Mouse (Mus musculus) T-cell, adult 2 months (primary cell): ENCODE measurements around the gene Utp11.
A peak's percentile ranks its signal among the peaks of the same experiment; 100 is the strongest.

Experiments
- DNase-seq: peaks from one replicate; pipeline ENCODE4 v3.0.0; 2022; ENCODE audit warnings: low spot score

Utp11 gene

DNA sequence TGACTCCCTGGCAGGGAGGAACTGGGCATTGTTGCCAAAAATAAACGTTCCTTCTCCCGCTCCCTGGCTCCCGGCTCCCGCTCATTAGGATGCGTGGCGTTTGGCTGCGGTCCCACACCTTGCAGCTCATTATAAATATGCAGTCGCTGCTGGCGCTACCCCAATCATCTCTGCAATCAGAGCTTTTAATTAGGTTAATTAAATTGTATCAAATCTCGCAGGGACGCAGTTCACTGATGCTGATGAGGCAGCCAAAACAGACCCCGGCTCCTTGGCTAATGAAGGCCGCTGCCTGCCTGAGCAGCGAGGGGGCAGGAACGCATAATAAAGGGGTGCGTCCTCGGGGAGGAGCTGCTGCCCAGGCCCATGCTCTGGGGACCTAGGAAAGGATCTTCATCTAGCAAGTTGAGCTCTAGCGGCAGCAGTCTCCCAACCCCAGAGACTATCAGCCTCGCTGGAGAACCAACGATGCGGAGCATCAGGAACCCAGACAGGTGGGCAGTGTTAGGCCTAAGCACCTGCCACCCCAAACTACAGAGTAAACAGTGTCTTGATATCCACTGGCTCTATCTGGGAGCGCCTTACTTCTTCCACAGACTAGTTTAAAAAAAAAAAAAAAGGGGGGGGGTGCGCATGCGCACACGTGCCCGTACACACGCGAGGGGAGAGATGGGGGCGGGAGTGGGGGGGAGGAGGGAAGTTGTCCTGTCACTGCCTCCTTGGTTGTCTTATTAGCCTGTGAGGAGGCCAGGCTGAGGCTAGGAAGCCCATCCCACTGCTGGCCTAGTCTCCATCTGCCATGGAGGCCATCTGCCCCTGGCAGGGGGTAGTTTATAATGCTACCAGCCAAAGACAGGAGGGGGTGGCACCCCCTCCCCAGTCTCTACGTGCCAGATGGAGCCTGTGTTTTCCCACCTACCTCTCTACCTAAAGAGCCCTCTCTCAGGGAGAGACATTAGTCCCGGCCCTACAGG lies 20.8 kb downstream of the Utp11 start:
- DNase-seq = no peak

- DNase-seq = no peak
These were observed 21.8 kb downstream of the Utp11 start for GRCm38 (mm10) chr4:124671583-124671982.

DNA sequence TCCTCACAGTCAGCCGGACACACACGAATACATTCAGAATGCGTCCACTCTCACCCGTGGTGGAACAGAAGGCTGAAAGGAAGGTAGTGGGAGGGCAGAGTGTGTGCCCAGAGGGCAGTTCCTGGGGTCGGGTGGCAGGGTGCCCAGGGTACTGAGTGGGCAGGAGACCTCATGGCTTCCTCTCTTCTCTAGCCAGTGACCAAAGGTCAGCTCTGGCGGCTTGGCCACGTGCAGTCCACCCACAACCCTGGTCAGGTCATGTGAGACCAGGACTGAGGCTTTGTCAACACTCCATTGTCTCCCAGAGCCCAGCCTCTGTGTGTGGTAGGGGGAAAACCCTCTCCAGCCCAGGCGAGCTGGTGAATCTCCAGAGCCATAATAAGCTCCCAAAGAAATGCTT lies 23.2 kb downstream of the Utp11 start:
- no peak for DNase-seq

DNA sequence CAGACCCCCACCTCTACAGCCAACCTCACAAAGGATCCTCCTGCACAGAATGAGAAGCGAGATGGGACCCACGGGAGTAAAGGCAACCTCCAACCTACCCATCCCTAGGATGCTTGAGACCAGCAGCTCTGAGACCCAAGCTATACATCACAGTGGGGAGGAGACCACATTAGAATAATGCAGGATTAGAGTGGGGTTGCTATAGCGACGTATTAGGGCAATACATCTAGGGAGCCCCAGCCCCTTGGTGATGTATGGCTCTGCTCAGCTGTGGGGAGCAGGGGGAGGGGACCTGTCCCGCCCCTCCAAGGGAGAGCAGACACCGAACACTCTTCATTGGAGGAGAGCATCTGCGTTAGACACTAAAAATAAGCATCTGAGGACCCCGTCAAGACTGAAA lies 25.3 kb downstream of the Utp11 start:
- DNase-seq = no peak

DNA sequence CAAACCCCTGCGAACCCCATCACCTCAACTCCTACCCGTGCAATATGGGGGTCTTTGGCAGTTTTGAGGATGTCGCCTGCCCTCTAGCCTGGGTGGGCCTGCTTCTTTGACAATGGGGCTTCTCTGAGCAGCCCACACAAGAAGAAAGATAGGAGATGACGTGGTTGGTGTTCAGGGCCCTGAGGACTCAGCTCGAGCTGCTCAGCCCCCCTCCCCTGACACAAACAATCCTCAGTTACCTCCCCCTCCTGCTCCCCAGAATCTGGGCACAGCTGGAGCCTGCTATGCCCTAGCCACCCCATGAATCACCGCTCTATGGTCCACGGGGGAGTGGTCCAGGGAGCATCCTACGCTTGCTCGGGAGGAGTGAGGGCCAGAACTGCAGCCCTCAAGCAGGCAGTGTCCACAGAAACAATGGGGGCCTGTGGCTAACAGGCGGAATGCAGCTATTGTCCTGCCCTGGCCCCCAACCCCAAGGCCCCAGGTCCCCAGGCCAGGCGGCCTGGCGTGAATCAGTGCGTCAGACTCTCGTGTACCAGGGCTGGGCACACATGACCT lies 25.8 kb downstream of the Utp11 start:
- DNase-seq = no peak

- DNase-seq = no peak
These were observed 28.8 kb downstream of the Utp11 start for GRCm38 (mm10) chr4:124664604-124665003.

GRCm38 (mm10) chr4:124664185-124664584 lies 29.2 kb downstream of the Utp11 start:
- no peak for DNase-seq

GRCm38 (mm10) chr4:124663034-124663433 lies 30.4 kb downstream of the Utp11 start:
- DNase-seq = no peak

DNA sequence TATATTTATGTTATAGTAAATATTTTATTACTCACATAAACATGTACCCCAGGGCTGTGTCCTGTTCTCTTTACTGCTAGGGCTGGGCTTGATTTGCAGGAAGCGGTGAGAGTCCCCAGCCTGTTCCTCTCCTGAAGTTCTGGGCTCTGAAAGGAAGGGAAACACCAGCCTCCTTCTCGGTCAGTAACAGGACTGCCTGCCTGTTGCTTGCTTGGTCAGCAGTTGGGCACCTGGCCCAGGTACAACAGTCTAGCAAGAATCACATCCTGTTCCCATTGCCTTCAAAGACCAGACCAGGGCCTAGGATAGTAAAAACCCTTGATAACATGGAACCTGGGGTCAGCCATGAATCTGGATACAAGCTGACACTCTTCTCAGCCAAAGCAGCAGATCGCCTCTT lies 32.8 kb downstream of the Utp11 start:
- DNase-seq = no peak

DNA sequence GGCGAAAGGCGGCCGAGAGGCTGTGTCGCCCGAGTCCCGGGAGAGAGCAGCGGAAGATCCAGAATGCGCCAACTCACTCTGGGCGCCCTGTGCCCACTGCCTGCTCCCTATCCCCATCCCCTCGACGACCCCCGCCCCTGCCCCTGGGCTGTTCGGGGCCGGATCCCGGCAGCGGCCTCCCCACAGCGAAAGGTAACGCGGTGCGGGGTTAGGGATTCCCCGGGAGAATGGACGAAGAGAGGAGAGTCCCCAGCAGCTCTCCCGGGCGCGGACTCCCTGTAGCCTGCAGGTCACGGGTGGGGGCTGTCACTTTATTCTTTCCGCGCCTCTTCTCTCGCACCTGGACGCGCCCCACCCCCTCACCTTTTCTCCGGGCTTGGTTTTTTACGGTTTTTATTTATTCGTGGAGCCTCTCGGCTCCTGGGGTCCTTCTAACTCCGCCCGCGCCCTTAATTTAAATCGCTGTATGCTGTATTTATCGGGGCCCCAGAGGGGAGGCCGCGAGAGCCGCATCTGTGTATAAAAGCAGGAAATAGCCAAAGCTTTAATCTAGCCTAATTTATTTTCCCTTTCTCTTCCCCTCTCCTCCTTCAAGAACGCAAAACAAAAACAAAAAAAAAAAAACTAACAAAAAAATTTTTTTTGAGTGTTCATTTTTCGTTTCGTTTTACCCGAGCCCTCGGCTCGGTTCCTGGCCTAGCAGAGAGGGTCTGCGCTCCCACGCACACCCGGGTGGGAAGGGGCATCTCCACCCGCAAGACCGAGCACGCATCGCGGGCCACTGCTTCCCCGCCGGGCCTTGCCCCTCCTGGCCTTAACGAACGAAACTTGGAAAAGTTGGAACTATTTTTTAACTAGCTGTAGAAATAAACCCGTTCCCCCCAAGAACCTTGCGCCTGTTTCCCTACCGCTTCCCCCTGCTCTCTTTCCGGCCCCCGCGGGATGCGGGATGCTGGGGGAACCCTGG lies 33.9 kb downstream of the Utp11 start:
- DNase-seq = no peak

- DNase-seq = no peak
These were observed 35.0 kb downstream of the Utp11 start for GRCm38 (mm10) chr4:124658412-124658851.

DNA sequence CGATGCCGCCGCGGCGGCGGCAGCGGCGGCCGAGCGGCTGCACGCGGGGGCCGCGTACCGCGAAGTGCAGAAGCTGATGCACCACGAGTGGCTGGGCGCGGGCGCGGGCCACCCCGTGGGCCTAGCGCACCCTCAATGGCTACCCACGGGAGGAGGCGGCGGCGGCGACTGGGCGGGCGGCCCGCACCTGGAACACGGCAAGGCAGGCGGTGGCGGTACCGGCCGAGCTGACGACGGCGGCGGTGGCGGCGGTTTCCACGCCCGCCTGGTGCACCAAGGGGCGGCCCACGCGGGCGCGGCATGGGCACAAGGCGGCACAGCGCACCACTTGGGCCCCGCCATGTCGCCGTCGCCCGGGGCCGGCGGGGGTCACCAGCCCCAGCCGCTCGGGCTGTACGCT lies 35.6 kb downstream of the Utp11 start:
- no peak for DNase-seq

- DNase-seq = peak; percentile 25
These were observed 36.3 kb downstream of the Utp11 start for GRCm38 (mm10) chr4:124656854-124657650.

- no peak for DNase-seq
These were observed 36.9 kb downstream of the Utp11 start, which contains the start of gene Pou3f1 for GRCm38 (mm10) chr4:124656518-124656853. Gene Pou3f1, plus strand, starts transcription at chr4:124656807.

- DNase-seq = no peak
These were observed 40.5 kb downstream of the Utp11 start for GRCm38 (mm10) chr4:124652886-124653285.

- no peak for DNase-seq
These were observed 45.5 kb downstream of the Utp11 start for GRCm38 (mm10) chr4:124647909-124648308.

- no peak for DNase-seq
These were observed 46.8 kb downstream of the Utp11 start for GRCm38 (mm10) chr4:124646591-124646990.

DNA sequence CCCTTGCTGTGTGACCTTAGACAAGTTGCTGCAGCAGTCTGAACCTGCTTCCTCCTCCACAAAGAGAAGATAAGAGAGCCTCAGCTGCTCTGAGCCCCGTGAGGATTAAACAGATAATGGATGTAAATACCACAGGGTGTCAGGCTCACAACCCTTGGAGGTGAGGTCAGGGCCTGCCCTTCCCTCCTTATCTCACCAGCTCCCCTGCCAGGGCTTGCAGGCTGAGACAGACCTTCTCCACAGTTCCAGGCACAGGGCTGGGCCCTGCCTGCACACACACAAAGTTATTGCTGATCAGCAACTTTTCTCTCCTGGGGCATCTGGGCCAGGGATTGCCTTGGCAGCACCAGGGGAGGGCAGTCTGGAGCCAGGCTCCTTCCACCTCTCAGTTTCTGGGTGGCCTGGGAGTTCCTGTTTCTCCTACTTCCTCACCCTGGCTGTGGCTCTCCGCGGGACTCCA lies 48.4 kb downstream of the Utp11 start:
- no peak for DNase-seq

DNA sequence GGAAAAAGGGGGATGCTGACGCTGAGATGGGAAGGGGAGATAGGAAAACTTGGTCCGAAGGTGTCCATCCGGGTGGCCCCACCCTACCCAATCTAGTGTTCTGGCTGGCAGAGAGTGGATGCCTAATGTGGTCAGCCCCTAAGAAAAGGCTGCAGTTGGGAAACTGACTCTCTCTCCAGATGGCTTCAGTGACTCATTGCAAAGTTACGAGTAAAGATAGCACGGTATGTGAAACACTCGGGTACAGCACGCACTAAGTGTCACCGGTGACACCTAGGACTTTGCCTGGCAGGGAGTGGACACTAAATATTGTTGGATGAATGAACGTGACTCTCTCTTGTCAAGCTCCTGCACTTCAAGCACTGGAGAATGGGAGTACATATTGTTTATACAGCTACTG lies 49.5 kb downstream of the Utp11 start:
- DNase-seq = no peak

- DNase-seq = no peak
These were observed 53.7 kb downstream of the Utp11 start for GRCm38 (mm10) chr4:124639715-124640114.

DNA sequence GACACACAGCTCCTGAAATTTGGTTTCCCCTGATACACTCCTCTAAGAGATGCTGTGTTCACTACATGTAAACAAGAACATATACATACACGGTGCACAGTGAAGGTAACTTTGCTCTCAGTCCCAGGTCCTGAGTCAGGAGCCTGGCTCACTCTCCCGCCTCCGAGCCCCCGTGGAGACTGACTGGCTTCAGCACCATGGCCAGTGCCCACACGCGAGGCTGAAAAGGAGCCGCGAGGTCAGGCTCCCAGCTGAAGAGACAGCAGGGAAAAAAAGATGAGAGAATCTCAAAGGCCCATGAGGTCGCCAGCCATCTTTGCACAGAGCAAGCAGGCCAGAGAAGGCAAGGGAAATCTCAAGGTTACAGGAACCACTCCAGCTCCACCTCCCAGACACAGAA lies 60.1 kb downstream of the Utp11 start:
- DNase-seq = no peak
